Mouse (Mus musculus): ENCODE results near the gene Zfp658. TPM values are rescaled to one million over a fixed set of nuclear protein-coding genes. Genes with fewer than 3 reads are reported as not detected.

Zfp658 gene
- total RNA-seq, 1 experiment = 2.1 TPM

DNA sequence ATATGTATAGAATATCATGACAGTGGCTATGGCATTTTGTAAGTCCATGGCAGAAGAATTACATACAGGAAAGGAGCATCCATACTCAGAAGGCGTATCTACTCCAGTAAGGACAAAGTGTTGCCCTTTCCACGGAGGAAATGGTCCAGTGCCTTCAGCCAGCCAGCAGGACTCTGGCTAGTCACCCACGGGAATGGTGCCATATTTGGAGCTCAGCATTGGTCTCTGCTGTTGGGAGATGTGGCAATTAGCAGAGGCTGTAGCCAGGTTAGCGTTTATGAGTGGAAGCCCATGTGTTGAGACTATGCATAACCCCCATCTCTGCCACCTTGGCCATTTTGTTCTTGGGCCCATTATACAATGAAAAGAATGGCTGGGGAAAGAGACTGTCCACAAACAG is 13.8 kb upstream of the Zfp658 start:
- no peaks in the 10 kb centered on the region for H3K9me3 ChIP-seq (ENCODE audit: control insufficient read depth, insufficient read depth, low read depth, low read length)
- in situ Hi-C loops (cut with MboI; ENCODE audit: low sequenced_read_pairs in 2 of 2, unreplicated experiment in 2 of 2) = no loop called here
- peaks cover 0 to 11% of the 10 kb centered on the region in 2 experiments; a peak in 2 of 4 replicates for H3K4me1 ChIP-seq (ENCODE audit: control insufficient read depth in 2 of 2, insufficient read depth in 2 of 2, low read length in 2 of 2, poor library complexity in 1 of 2)
- H3K4me3 ChIP-seq (ENCODE audit: insufficient read depth in 1 of 2, low read depth in 1 of 2, low read length in 2 of 2, poor library complexity in 1 of 2, severe bottlenecking in 1 of 2) = no peak overlapping the region
- DNase-seq (ENCODE audit: low read depth, low spot score) = no peak
- H3K36me3 ChIP-seq (ENCODE audit: control insufficient read depth, insufficient read depth, low read length, poor library complexity, severe bottlenecking) = no peaks in the 10 kb centered on the region
- H3K27ac ChIP-seq (ENCODE audit: insufficient read depth, low read depth, low read length, poor library complexity, severe bottlenecking) = no peak overlapping the region
- TF ChIP-seq CHD2 (IDR thresholded peaks at IDR 0.05; ENCODE audit: low read depth, low read length) (no peak), MAFK (IDR thresholded peaks at IDR 0.05; ENCODE audit: insufficient read depth, low read depth, low read length) (no peak), ZNF384 (IDR thresholded peaks at IDR 0.05; ENCODE audit: low read depth, low read length) (no peak), HCFC1 (IDR thresholded peaks at IDR 0.05; ENCODE audit: borderline replicate concordance, insufficient read depth, low read length) (no peak), ZC3H11A (IDR thresholded peaks at IDR 0.05; ENCODE audit: borderline replicate concordance, low read depth, low read length) (no peak)
- no peak overlapping the region for H3K9ac ChIP-seq (ENCODE audit: insufficient read depth, low read depth, low read length, poor library complexity, severe bottlenecking)

DNA sequence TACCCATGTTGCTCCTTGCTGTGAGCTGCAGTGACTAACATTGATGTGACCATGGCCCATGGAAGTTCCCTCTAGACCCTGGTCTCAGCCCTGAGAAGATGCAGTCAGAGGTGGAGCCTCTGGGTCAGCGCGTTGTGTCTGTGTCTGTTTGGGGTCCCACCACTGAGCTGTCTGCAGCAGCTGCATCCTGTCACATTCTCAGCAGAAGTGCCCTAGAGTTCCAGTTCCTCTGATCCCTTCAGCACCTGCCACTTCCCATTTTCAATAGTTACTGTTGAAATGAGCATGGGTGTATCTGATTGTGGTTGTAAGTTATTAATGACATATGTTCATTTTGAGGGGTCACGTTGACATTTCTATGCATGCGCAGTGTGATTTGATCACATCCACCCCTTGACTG is 8.9 kb upstream of the Zfp658 start:
- no peak overlapping the region for H3K4me3 ChIP-seq (ENCODE audit: insufficient read depth in 1 of 2, low read depth in 1 of 2, low read length in 2 of 2, poor library complexity in 1 of 2, severe bottlenecking in 1 of 2)
- no peaks in the 10 kb centered on the region for H3K9me3 ChIP-seq (ENCODE audit: control insufficient read depth, insufficient read depth, low read depth, low read length)
- H3K9ac ChIP-seq (ENCODE audit: insufficient read depth, low read depth, low read length, poor library complexity, severe bottlenecking) = no peak overlapping the region
- no peak for DNase-seq (ENCODE audit: low read depth, low spot score)
- in situ Hi-C loops (cut with MboI; ENCODE audit: low sequenced_read_pairs in 2 of 2, unreplicated experiment in 2 of 2) = no loop called here
- TF ChIP-seq MAFK (IDR thresholded peaks at IDR 0.05; ENCODE audit: insufficient read depth, low read depth, low read length) (no peak), ZC3H11A (IDR thresholded peaks at IDR 0.05; ENCODE audit: borderline replicate concordance, low read depth, low read length) (no peak), CHD2 (IDR thresholded peaks at IDR 0.05; ENCODE audit: low read depth, low read length) (no peak), ZNF384 (IDR thresholded peaks at IDR 0.05; ENCODE audit: low read depth, low read length) (no peak), HCFC1 (IDR thresholded peaks at IDR 0.05; ENCODE audit: borderline replicate concordance, insufficient read depth, low read length) (no peak)
- H3K27ac ChIP-seq (ENCODE audit: insufficient read depth, low read depth, low read length, poor library complexity, severe bottlenecking) = no peak overlapping the region
- no peaks in the 10 kb centered on the region for H3K36me3 ChIP-seq (ENCODE audit: control insufficient read depth, insufficient read depth, low read length, poor library complexity, severe bottlenecking)
- peaks cover 0 to 1% of the 10 kb centered on the region in 2 experiments; a peak in 1 of 4 replicates for H3K4me1 ChIP-seq (ENCODE audit: control insufficient read depth in 2 of 2, insufficient read depth in 2 of 2, low read length in 2 of 2, poor library complexity in 1 of 2)

DNA sequence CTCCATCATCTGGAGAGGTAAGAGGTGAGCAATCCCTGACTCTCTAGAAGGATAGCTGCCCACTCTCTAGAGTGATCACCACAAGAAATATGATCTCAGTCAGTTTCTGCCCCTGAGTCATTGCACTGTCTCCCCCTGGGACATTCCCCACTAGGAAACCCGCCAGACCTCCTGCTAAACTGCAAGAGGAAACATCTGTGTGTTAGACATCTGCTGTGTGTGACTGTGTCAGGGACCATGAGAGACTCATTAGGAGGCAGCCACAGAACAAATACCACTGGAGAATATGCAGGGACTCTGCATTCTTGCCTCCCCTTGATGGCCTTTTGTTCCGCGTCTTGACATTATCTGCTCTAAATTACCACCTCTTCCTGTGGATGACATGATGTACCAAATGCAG is 7.5 kb upstream of the Zfp658 start:
- no peak overlapping the region for H3K4me3 ChIP-seq (ENCODE audit: insufficient read depth in 1 of 2, low read depth in 1 of 2, low read length in 2 of 2, poor library complexity in 1 of 2, severe bottlenecking in 1 of 2)
- H3K36me3 ChIP-seq (ENCODE audit: control insufficient read depth, insufficient read depth, low read length, poor library complexity, severe bottlenecking) = no peaks in the 10 kb centered on the region
- H3K9ac ChIP-seq (ENCODE audit: insufficient read depth, low read depth, low read length, poor library complexity, severe bottlenecking) = no peak overlapping the region
- H3K9me3 ChIP-seq (ENCODE audit: control insufficient read depth, insufficient read depth, low read depth, low read length) = no peaks in the 10 kb centered on the region
- in situ Hi-C loops (cut with MboI; ENCODE audit: low sequenced_read_pairs in 2 of 2, unreplicated experiment in 2 of 2) = no loop called here
- no peak overlapping the region; the same call in 1 of the 2 replicates for H3K27ac ChIP-seq (ENCODE audit: insufficient read depth, low read depth, low read length, poor library complexity, severe bottlenecking)
- DNase-seq (ENCODE audit: low read depth, low spot score) = no peak
- H3K4me1 ChIP-seq (ENCODE audit: control insufficient read depth in 2 of 2, insufficient read depth in 2 of 2, low read length in 2 of 2, poor library complexity in 1 of 2) = no peaks in the 10 kb centered on the region
- no peak for TF ChIP-seq ZC3H11A (IDR thresholded peaks at IDR 0.05; ENCODE audit: borderline replicate concordance, low read depth, low read length)
- TF ChIP-seq MAFK (IDR thresholded peaks at IDR 0.05; ENCODE audit: insufficient read depth, low read depth, low read length) = no peak
- TF ChIP-seq CHD2 (IDR thresholded peaks at IDR 0.05; ENCODE audit: low read depth, low read length) = no peak
- TF ChIP-seq HCFC1 (IDR thresholded peaks at IDR 0.05; ENCODE audit: borderline replicate concordance, insufficient read depth, low read length) = no peak
- no peak for TF ChIP-seq ZNF384 (IDR thresholded peaks at IDR 0.05; ENCODE audit: low read depth, low read length)

DNA sequence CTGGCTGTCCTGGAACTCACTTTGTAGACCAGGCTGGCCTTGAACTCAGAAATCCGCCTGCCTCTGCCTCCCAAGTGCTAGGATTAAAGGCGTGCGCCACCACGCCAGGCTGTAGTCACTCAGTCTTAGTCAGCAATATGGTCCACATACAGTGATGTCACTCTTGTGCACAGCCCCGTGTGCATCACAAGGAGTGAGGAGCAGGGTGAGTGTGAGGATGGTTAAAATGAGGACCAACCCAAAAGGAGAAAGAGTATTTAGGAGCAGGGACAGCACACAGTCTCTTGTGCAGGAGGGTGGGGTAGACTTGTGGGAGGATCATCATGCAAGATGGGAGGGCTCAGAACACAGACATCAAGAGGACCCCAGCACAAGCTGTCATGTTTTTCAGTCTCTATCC is 6.7 kb upstream of the Zfp658 start:
- Histone ChIP-seq H3K4me1 (ENCODE audit: control insufficient read depth in 2 of 2, insufficient read depth in 2 of 2, low read length in 2 of 2, poor library complexity in 1 of 2) (no peaks in the 10 kb centered on the region), H3K27ac (ENCODE audit: insufficient read depth, low read depth, low read length, poor library complexity, severe bottlenecking) (no peak overlapping the region), H3K4me3 (ENCODE audit: insufficient read depth in 1 of 2, low read depth in 1 of 2, low read length in 2 of 2, poor library complexity in 1 of 2, severe bottlenecking in 1 of 2) (no peak overlapping the region), H3K9ac (ENCODE audit: insufficient read depth, low read depth, low read length, poor library complexity, severe bottlenecking) (no peak overlapping the region), H3K36me3 (ENCODE audit: control insufficient read depth, insufficient read depth, low read length, poor library complexity, severe bottlenecking) (no peaks in the 10 kb centered on the region), H3K9me3 (ENCODE audit: control insufficient read depth, insufficient read depth, low read depth, low read length) (no peaks in the 10 kb centered on the region)
- TF ChIP-seq MAFK (IDR thresholded peaks at IDR 0.05; ENCODE audit: insufficient read depth, low read depth, low read length) (no peak), ZC3H11A (IDR thresholded peaks at IDR 0.05; ENCODE audit: borderline replicate concordance, low read depth, low read length) (no peak), HCFC1 (IDR thresholded peaks at IDR 0.05; ENCODE audit: borderline replicate concordance, insufficient read depth, low read length) (no peak), CHD2 (IDR thresholded peaks at IDR 0.05; ENCODE audit: low read depth, low read length) (no peak), ZNF384 (IDR thresholded peaks at IDR 0.05; ENCODE audit: low read depth, low read length) (no peak)
- in situ Hi-C loops (cut with MboI; ENCODE audit: low sequenced_read_pairs in 2 of 2, unreplicated experiment in 2 of 2) = no loop called here
- DNase-seq (ENCODE audit: low read depth, low spot score) = no peak

DNA sequence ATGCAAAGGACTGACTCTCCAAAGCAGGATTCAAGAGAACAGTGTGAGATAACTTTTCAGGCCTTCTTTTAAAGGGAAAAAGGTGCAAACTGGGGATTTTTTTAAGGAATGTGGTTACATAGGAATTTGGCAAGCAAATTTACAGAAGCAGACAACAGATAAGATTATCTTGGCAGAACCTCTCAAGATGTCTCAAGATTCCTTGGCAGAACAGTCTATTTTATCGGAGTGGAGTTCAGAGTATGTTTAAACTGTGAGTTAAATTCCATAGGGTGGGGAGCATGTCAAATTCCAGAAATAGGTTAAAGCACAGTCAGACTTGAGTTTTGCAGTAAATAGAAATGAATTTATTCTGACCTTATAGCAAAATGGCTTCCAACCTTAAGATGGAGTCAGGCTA is 5.2 kb upstream of the Zfp658 start:
- no peak overlapping the region for H3K4me3 ChIP-seq (ENCODE audit: insufficient read depth in 1 of 2, low read depth in 1 of 2, low read length in 2 of 2, poor library complexity in 1 of 2, severe bottlenecking in 1 of 2)
- no peaks in the 10 kb centered on the region for H3K9me3 ChIP-seq (ENCODE audit: control insufficient read depth, insufficient read depth, low read depth, low read length)
- no peak overlapping the region for H3K9ac ChIP-seq (ENCODE audit: insufficient read depth, low read depth, low read length, poor library complexity, severe bottlenecking)
- H3K27ac ChIP-seq (ENCODE audit: insufficient read depth, low read depth, low read length, poor library complexity, severe bottlenecking) = no peak overlapping the region
- H3K36me3 ChIP-seq (ENCODE audit: control insufficient read depth, insufficient read depth, low read length, poor library complexity, severe bottlenecking) = no peaks in the 10 kb centered on the region
- no peaks in the 10 kb centered on the region for H3K4me1 ChIP-seq (ENCODE audit: control insufficient read depth in 2 of 2, insufficient read depth in 2 of 2, low read length in 2 of 2, poor library complexity in 1 of 2)
- no peak for TF ChIP-seq MAFK (IDR thresholded peaks at IDR 0.05; ENCODE audit: insufficient read depth, low read depth, low read length)
- no peak for TF ChIP-seq ZNF384 (IDR thresholded peaks at IDR 0.05; ENCODE audit: low read depth, low read length)
- no peak for TF ChIP-seq CHD2 (IDR thresholded peaks at IDR 0.05; ENCODE audit: low read depth, low read length)
- TF ChIP-seq ZC3H11A (IDR thresholded peaks at IDR 0.05; ENCODE audit: borderline replicate concordance, low read depth, low read length) = no peak
- TF ChIP-seq HCFC1 (IDR thresholded peaks at IDR 0.05; ENCODE audit: borderline replicate concordance, insufficient read depth, low read length) = no peak
- no peak for DNase-seq (ENCODE audit: low read depth, low spot score)
- in situ Hi-C loops (cut with MboI; ENCODE audit: low sequenced_read_pairs in 2 of 2, unreplicated experiment in 2 of 2) = no loop called here

Measured in ES-E14 (cell line).